8 mouse cellular contexts compared by ENCODE assay signal in genomic region chr15:102747286-102747640, GRCm38 (mm10). TPM values are rescaled to one million over a fixed set of nuclear protein-coding genes. Genes with fewer than 3 reads are reported as not detected.
A peak's percentile ranks its signal among the peaks of the same experiment; 100 is the strongest.
DNase-seq lines count a peak whose midpoint lies in the region; ATAC-seq and TF ChIP-seq lines count a peak whose summit lies in the region.

No protein-coding gene starts in this region.

- H3K27me3 ChIP-seq in CH12.LX (replicated peaks): peaks cover 84% of the 10 kb centered on the region
- H3K27me3 ChIP-seq in forebrain, embryonic 13.5 days: peaks cover 88% of the 10 kb centered on the region
- H3K27me3 ChIP-seq in limb, embryonic 15.5 days: peaks cover 62% of the 10 kb centered on the region
- peaks cover 37% of the 10 kb centered on the region for H3K27me3 ChIP-seq in stomach, postnatal 0 days (ENCODE audit: control insufficient read depth, insufficient read depth, low read length)

- H3K36me3 ChIP-seq in CH12.LX (replicated peaks in 1 of 2; ENCODE audit: control insufficient read depth in 1 of 2, insufficient read depth in 1 of 2, low read length in 1 of 2): no peaks in the 10 kb centered on the region
- H3K36me3 ChIP-seq in forebrain, embryonic 13.5 days (ENCODE audit: poor library complexity, severe bottlenecking): no peaks in the 10 kb centered on the region
- no peaks in the 10 kb centered on the region for H3K36me3 ChIP-seq in limb, embryonic 15.5 days
- H3K36me3 ChIP-seq in stomach, postnatal 0 days (ENCODE audit: control insufficient read depth, insufficient read depth, low read length): no peaks in the 10 kb centered on the region

- H3K9me3 ChIP-seq in CH12.LX (replicated peaks; ENCODE audit: low read length): no peaks in the 10 kb centered on the region
- no peaks in the 10 kb centered on the region for H3K9me3 ChIP-seq in forebrain, embryonic 13.5 days (replicated peaks)
- no peaks in the 10 kb centered on the region for H3K9me3 ChIP-seq in limb, embryonic 15.5 days
- no peaks in the 10 kb centered on the region for H3K9me3 ChIP-seq in stomach, postnatal 0 days (ENCODE audit: control insufficient read depth, low read length)

- 0% methylated on average over 20 of the region's 20 CpGs for WGBS in forebrain, embryonic 13.5 days
- 2% methylated on average over 20 of the region's 20 CpGs for WGBS in limb, embryonic 15.5 days
- WGBS in stomach, postnatal 0 days: under 1% methylated on average over 20 of the region's 20 CpGs

- no peaks in the 10 kb centered on the region for H3K79me2 ChIP-seq in CH12.LX (replicated peaks; ENCODE audit: control insufficient read depth, extremely low read depth, insufficient read depth, poor library complexity, severe bottlenecking)

- peaks cover 16 to 40% of the 10 kb centered on the region in 2 experiments for H3K4me1 ChIP-seq in CH12.LX (ENCODE audit: control insufficient read depth in 1 of 2, insufficient read depth in 2 of 2)
- H3K4me1 ChIP-seq in forebrain, embryonic 13.5 days: peaks cover 56% of the 10 kb centered on the region
- peaks cover 28% of the 10 kb centered on the region for H3K4me1 ChIP-seq in limb, embryonic 15.5 days
- H3K4me1 ChIP-seq in stomach, postnatal 0 days (replicated peaks; ENCODE audit: control insufficient read depth, insufficient read depth): no peaks in the 10 kb centered on the region; the same call in 1 of the 2 replicates

- DNase-seq in gastrocnemius, adult 18-20 months (ENCODE audit: low spot score): peak; percentile 15
- no peak for DNase-seq in gastrocnemius, postnatal 4 days (ENCODE audit: low spot score in 2 of 2)
- no peak for DNase-seq in CH12.LX (ENCODE audit: extremely low read depth)
- no peak for DNase-seq in stomach, postnatal 0 days (ENCODE audit: low spot score)
- DNase-seq in frontal cortex, postnatal 25 days (ENCODE audit: low spot score in 2 of 2): no peak
- DNase-seq in natural killer cell, adult 2 months (ENCODE audit: low spot score in 2 of 2): no peak

- no peak overlapping the region for H3K27ac ChIP-seq in CH12.LX (ENCODE audit: insufficient read depth, low read depth)
- H3K27ac ChIP-seq in forebrain, embryonic 13.5 days: peak overlapping the region; percentile 96
- 0 out of 2 replicates have a peak overlapping the region, but pooled peaks have one; percentile 7 for H3K27ac ChIP-seq in limb, embryonic 15.5 days
- no peak overlapping the region for H3K27ac ChIP-seq in stomach, postnatal 0 days (replicated peaks)

- dilution Hi-C loops in CH12.LX (cut with MboI; ENCODE audit: extremely low pct_ligation_motif_present, extremely low pct_unique_long_range_greater_than_20kb, low sequenced_read_pairs): no loop called here

- in situ Hi-C loops in CH12.LX (cut with MboI; ENCODE audit: low pct_ligation_motif_present, low pct_unique_long_range_greater_than_20kb, low sequenced_read_pairs): loop anchor here (25.0 kb wide), 1 partner anchor 415 kb away; the partner anchor contains the start of gene Smug1

- TF ChIP-seq POLR2A in CH12.LX (IDR thresholded peaks at IDR 0.05; ENCODE audit: low read depth, low read length): no peak

- H3K9ac ChIP-seq in CH12.LX (ENCODE audit: insufficient read depth, low read depth): no peak overlapping the region
- H3K9ac ChIP-seq in forebrain, embryonic 13.5 days: peak overlapping the region; percentile 78
- H3K9ac ChIP-seq in limb, embryonic 15.5 days: peak overlapping the region; percentile 52
- H3K9ac ChIP-seq in stomach, postnatal 0 days (ENCODE audit: low read length): peak overlapping the region; percentile 45

- H3K4me2 ChIP-seq in CH12.LX (ENCODE audit: insufficient read depth, low read depth, poor library complexity, severe bottlenecking): peak overlapping the region; percentile 63
- H3K4me2 ChIP-seq in forebrain, embryonic 13.5 days: peak overlapping the region; percentile 86
- H3K4me2 ChIP-seq in limb, embryonic 15.5 days: peak overlapping the region; percentile 93
- peak overlapping the region; percentile 83 for H3K4me2 ChIP-seq in stomach, postnatal 0 days (replicated peaks; ENCODE audit: low read depth)

- no peak for TF ChIP-seq CTCF in CH12.LX (conservative IDR thresholded peaks at IDR 0.05 in 1 of 2, IDR thresholded peaks at IDR 0.05 in 1 of 2; ENCODE audit: low read depth in 2 of 2, low read length in 2 of 2)
- TF ChIP-seq CTCF in stomach, postnatal 0 days (IDR thresholded peaks at IDR 0.05; ENCODE audit: low read depth): no peak

- ATAC-seq in forebrain, embryonic 13.5 days: no peak; the same call in 1 of the 2 replicates
- no peak for ATAC-seq in limb, embryonic 15.5 days (ENCODE audit: insufficient number of reproducible peaks, low FRiP score, low TSS enrichment, low read depth)
- no peak for ATAC-seq in stomach, postnatal 0 days (ENCODE audit: low FRiP score, low TSS enrichment)

- no peak for TF ChIP-seq EP300 in CH12.LX (IDR thresholded peaks at IDR 0.05; ENCODE audit: low read length)
- no peak for TF ChIP-seq EP300 in stomach, postnatal 0 days (optimal IDR thresholded peaks at IDR 0.05)

- no peak overlapping the region for H3K4me3 ChIP-seq in CH12.LX (replicated peaks in 1 of 3; ENCODE audit: low read depth in 2 of 3, low read length in 2 of 3, poor library complexity in 1 of 3)
- peak overlapping the region; percentile 42 for H3K4me3 ChIP-seq in forebrain, embryonic 13.5 days
- peak overlapping the region; percentile 60 for H3K4me3 ChIP-seq in limb, embryonic 15.5 days
- H3K4me3 ChIP-seq in stomach, postnatal 0 days (ENCODE audit: low read depth, low read length): peak overlapping the region; percentile 51

- no peak for TF ChIP-seq RAD21 in CH12.LX (IDR thresholded peaks at IDR 0.05; ENCODE audit: low read depth, low read length)

TF ChIP-seq in CH12.LX, 34 proteins besides CTCF, POLR2A, EP300 and RAD21:
- TF ChIP-seq HCFC1 (IDR thresholded peaks at IDR 0.05; ENCODE audit: low read depth, low read length) (no peak), POLR2AphosphoS2 (IDR thresholded peaks at IDR 0.05; ENCODE audit: low read depth, low read length) (no peak), NELFE (IDR thresholded peaks at IDR 0.05; ENCODE audit: low read depth, low read length) (no peak), GABPA (IDR thresholded peaks at IDR 0.05; ENCODE audit: insufficient replicate concordance, low read depth, low read length) (no peak), KAT2A (IDR thresholded peaks at IDR 0.05; ENCODE audit: insufficient replicate concordance, low read length) (no peak), ZMIZ1 (IDR thresholded peaks at IDR 0.05; ENCODE audit: low read depth, low read length) (no peak), TBP (conservative IDR thresholded peaks at IDR 0.05; ENCODE audit: low read depth, low read length) (no peak), JUN (IDR thresholded peaks at IDR 0.05; ENCODE audit: insufficient read depth, low read depth, low read length) (no peak), MXI1 (IDR thresholded peaks at IDR 0.05; ENCODE audit: low read depth, low read length) (no peak), SIN3A (IDR thresholded peaks at IDR 0.05; ENCODE audit: low read length) (no peak), SMC3 (IDR thresholded peaks at IDR 0.05; ENCODE audit: low read depth, low read length) (no peak), ZKSCAN1 (IDR thresholded peaks at IDR 0.05; ENCODE audit: borderline replicate concordance, low read depth, low read length) (no peak)

RNA-seq across cellular contexts. Expression of gene Calcoco1, which starts 25.3 kb away (rescaled TPM):
- 10 to 100 TPM; 72.7 to 73.2 TPM for total RNA-seq in gastrocnemius, adult 18-20 months (2021)
- 10 to 100 TPM; 60.8 to 67.8 TPM for total RNA-seq in gastrocnemius, postnatal 4 days (2021)
- total RNA-seq in CH12.LX (2012; rRNA removed) (2.7 and 8.5 TPM in 2 replicates), CH12.LX (2014; rRNA removed) (3.6 and 4.5 TPM in 2 replicates)
- polyA plus RNA-seq in CH12.LX (2012; ENCODE audit: insufficient read length, low read depth): 7.6 and 9.7 TPM in 2 replicates
- 45.0 and 48.7 TPM in 2 replicates for polyA plus RNA-seq in forebrain, embryonic 13.5 days (2015; fragmentation: Nextera tagmentation; extraction: Ambion mirVana)
- 59.1 and 69.6 TPM in 2 replicates for polyA plus RNA-seq in limb, embryonic 15.5 days (2015; fragmentation: Nextera tagmentation; extraction: Ambion mirVana)
- polyA plus RNA-seq in stomach, postnatal 0 days (2015; fragmentation: Nextera tagmentation; extraction: Ambion mirVana): 25.5 and 27.6 TPM in 2 replicates

Comparison
In these comparisons a context has a peak if more than half of its experiments do, and no peak if none do; other contexts are left out.
1. H3K27ac ChIP-seq: peak in forebrain, embryonic 13.5 days (single experiment) and limb, embryonic 15.5 days (single experiment); none in CH12.LX (single experiment) and stomach, postnatal 0 days (single experiment).
2. H3K4me3 ChIP-seq: peak in forebrain, embryonic 13.5 days (single experiment), limb, embryonic 15.5 days (single experiment) and stomach, postnatal 0 days (single experiment); none in CH12.LX (0 of 3).
3. Peak in every context shown above with its lines, with median percentiles within 50 percentile points of each other: H3K4me2 ChIP-seq.